Mouse (Mus musculus) heart, embryonic 16.5 days (tissue): ENCODE data around the gene Palmd. TPM values are rescaled to one million over a fixed set of nuclear protein-coding genes. Genes with fewer than 3 reads are reported as not detected.

Experiments
- polyA plus RNA-seq: library from polyadenylated mRNA; unstranded; fragments of >200 nt; fragmentation: Nextera tagmentation; extraction: Ambion mirVana; gene quantifications from 2 replicates; pipeline ENCODE4 v1.2.1, GENCODE M21; 2015

Palmd gene
- polyA plus RNA-seq, 1 experiment from 2014 or later: 19.8 TPM

Other genes starting within 250 kb of the Palmd start
- 155 and 157 TPM in 2 replicates for gene Agl, start 160.8 kb downstream of the Palmd start, polyA plus RNA-seq
- 13.8 and 21.9 TPM in 2 replicates for gene Frrs1, start 109.5 kb downstream of the Palmd start, polyA plus RNA-seq
- gene 4930455H04Rik, start 720 bp downstream of the Palmd start, polyA plus RNA-seq: 0.14 TPM in 1 of 2 replicates, not detected in the other